Comparison of ENCODE assay signal across 9 mouse cellular contexts in the genomic region with DNA sequence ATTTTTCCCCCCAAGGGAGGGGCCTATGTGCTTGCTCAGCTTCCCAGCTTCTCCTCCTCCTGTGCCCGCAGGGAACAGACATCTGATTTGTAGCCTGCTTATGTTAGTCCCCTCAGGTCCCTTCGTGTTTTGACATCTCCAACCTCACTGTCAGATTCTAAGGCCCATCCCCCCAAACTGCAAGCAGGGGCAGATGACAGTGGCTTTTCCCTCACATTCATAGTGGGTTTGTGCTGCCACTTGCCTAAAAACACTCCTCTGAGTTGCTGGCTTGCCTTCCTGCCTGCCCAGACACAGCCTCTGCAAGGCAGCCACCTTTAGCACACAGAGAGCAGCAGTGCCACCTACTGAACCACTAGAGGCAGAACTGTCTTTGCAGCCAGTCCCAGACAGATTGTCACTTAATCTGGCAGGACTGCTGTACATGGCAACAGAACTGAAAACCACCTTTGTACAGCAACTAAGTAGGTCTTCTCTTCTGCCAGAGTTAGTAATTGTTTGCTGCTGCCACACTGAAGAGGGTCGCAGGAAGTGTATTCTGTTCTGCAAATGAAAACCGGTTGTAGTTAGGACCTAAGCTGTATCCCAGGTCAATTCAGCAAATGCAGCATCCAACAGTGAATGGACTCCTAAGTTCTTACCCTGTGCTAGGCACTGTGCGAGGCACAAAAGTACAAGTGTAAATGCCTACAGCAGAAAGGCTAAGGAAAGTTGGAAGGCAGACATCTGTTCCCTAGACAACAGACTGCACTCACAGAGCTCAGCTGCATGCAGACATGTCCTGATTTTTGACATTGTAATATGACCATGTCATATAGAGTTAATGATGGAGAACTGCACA.
DNase-seq lines count a peak whose midpoint lies in the region; ATAC-seq and TF ChIP-seq lines count a peak whose summit lies in the region.
"Had no signal": no experiment of that assay in that cellular context is flagged by ENCODE, and none has a peak within 500 bp of the region (broad histone marks: within the 10 kb centered on the region; RNA-seq: fewer than 3 reads in every experiment).

No protein-coding gene starts in this region.

- H3K4me1 ChIP-seq in embryonic facial prominence, embryonic 10.5 days: peaks cover 11% of the 10 kb centered on the region
- no peaks in the 10 kb centered on the region for H3K4me1 ChIP-seq in kidney, adult 2 months (ENCODE audit: control insufficient read depth, insufficient read depth, low read length)
- no peaks in the 10 kb centered on the region for H3K4me1 ChIP-seq in limb, embryonic 11.5 days (ENCODE audit: control insufficient read depth, insufficient read depth, low read length)
- H3K4me1 ChIP-seq in midbrain, embryonic 16.5 days (ENCODE audit: control insufficient read depth, insufficient read depth, low read length): no peaks in the 10 kb centered on the region; the same call in 1 of the 2 replicates

- TF ChIP-seq POLR2A in kidney, adult 2 months (IDR thresholded peaks at IDR 0.05; ENCODE audit: low read depth, low read length): no peak

- no peaks in the 10 kb centered on the region for H3K9me3 ChIP-seq in embryonic facial prominence, embryonic 10.5 days
- no peaks in the 10 kb centered on the region for H3K9me3 ChIP-seq in limb, embryonic 11.5 days (ENCODE audit: control insufficient read depth, low read length)
- H3K9me3 ChIP-seq in midbrain, embryonic 16.5 days (replicated peaks; ENCODE audit: control insufficient read depth, low read length, poor library complexity, severe bottlenecking): no peaks in the 10 kb centered on the region
- H3K9me3 ChIP-seq: G1E had no signal

- no peaks in the 10 kb centered on the region for H3K27me3 ChIP-seq in embryonic facial prominence, embryonic 10.5 days (replicated peaks; ENCODE audit: low read depth, poor library complexity, severe bottlenecking)
- no peaks in the 10 kb centered on the region for H3K27me3 ChIP-seq in kidney, adult 2 months (replicated peaks; ENCODE audit: control insufficient read depth, insufficient read depth, low read length)
- H3K27me3 ChIP-seq in limb, embryonic 11.5 days (ENCODE audit: control insufficient read depth, insufficient read depth, low read length): no peaks in the 10 kb centered on the region
- H3K27me3 ChIP-seq in midbrain, embryonic 16.5 days (ENCODE audit: control insufficient read depth, insufficient read depth, low read depth, low read length): no peaks in the 10 kb centered on the region

- WGBS in embryonic facial prominence, embryonic 10.5 days: 20% methylated on average over 5 of the region's 5 CpGs
- WGBS in kidney, adult 2 months: 37% methylated on average over 5 of the region's 5 CpGs
- WGBS in limb, embryonic 11.5 days: 37% methylated on average over 5 of the region's 5 CpGs
- 18% methylated on average over 5 of the region's 5 CpGs for WGBS in midbrain, embryonic 16.5 days

- no peak overlapping the region for H3K4me3 ChIP-seq in embryonic facial prominence, embryonic 10.5 days
- no peak overlapping the region for H3K4me3 ChIP-seq in kidney, adult 2 months (ENCODE audit: insufficient read depth, low read depth, low read length)
- H3K4me3 ChIP-seq in limb, embryonic 11.5 days (ENCODE audit: low read depth, low read length): no peak overlapping the region
- no peak overlapping the region for H3K4me3 ChIP-seq in midbrain, embryonic 16.5 days (ENCODE audit: low read depth, low read length)

- no peaks in the 10 kb centered on the region for H3K36me3 ChIP-seq in embryonic facial prominence, embryonic 10.5 days (replicated peaks)
- H3K36me3 ChIP-seq in kidney, adult 2 months (ENCODE audit: control insufficient read depth, insufficient read depth, low read length): no peaks in the 10 kb centered on the region
- H3K36me3 ChIP-seq in limb, embryonic 11.5 days (ENCODE audit: control insufficient read depth, insufficient read depth, low read length): no peaks in the 10 kb centered on the region
- no peaks in the 10 kb centered on the region for H3K36me3 ChIP-seq in midbrain, embryonic 16.5 days (ENCODE audit: control insufficient read depth, insufficient read depth, low read length)
- H3K36me3 ChIP-seq: G1E had no signal

- H3K9ac ChIP-seq in limb, embryonic 11.5 days (ENCODE audit: low read length): no peak overlapping the region
- no peak overlapping the region for H3K9ac ChIP-seq in midbrain, embryonic 16.5 days (ENCODE audit: low read depth, low read length)

- ATAC-seq in limb, embryonic 11.5 days (ENCODE audit: insufficient number of reproducible peaks, low FRiP score, low TSS enrichment, low read depth): peak; percentile 80; the same call in 1 of the 2 replicates
- peak; percentile 98 for ATAC-seq in midbrain, embryonic 16.5 days

- no peak overlapping the region for H3K4me2 ChIP-seq in limb, embryonic 11.5 days (ENCODE audit: low read depth, severe bottlenecking)
- no peak overlapping the region for H3K4me2 ChIP-seq in midbrain, embryonic 16.5 days (ENCODE audit: low read length)

- peak; percentile 11 to 27 for DNase-seq in spleen, adult 18-20 months
- no peak for DNase-seq in spleen, adult 12 weeks (ENCODE audit: low spot score)
- peak; percentile 74 for DNase-seq in embryonic facial prominence, embryonic 10.5 days (ENCODE audit: low spot score)
- DNase-seq in heart, adult 18-20 months: peak; percentile 77 to 79
- DNase-seq in kidney, adult 2 months: peak; percentile 77
- peak; percentile 71 for DNase-seq in limb, embryonic 11.5 days (ENCODE audit: low spot score)
- DNase-seq in spleen, postnatal 4 days (ENCODE audit: low spot score in 2 of 2): peak; percentile 20 to 63

- peak; percentile 97 for TF ChIP-seq CTCF in kidney, adult 2 months (conservative IDR thresholded peaks at IDR 0.05; ENCODE audit: insufficient read depth, insufficient read length, low read depth, low read length)

- H3K27ac ChIP-seq in embryonic facial prominence, embryonic 10.5 days (replicated peaks): peak overlapping the region; percentile 59; the same call in 1 of the 2 replicates
- no peak overlapping the region for H3K27ac ChIP-seq in kidney, adult 2 months (ENCODE audit: insufficient read depth, low read depth, low read length)
- H3K27ac ChIP-seq in limb, embryonic 11.5 days (replicated peaks; ENCODE audit: low read depth, low read length): no peak overlapping the region
- H3K27ac ChIP-seq in midbrain, embryonic 16.5 days (ENCODE audit: low read length): no peak overlapping the region
